Mouse (Mus musculus): ENCODE results near the gene Tpd52l1.
"Not testable (repeated sequence)": the region's sequence is repeated elsewhere in the genome, so short reads cannot be mapped to it uniquely, and the experiment has no call there.

The Tpd52l1 gene

DNA sequence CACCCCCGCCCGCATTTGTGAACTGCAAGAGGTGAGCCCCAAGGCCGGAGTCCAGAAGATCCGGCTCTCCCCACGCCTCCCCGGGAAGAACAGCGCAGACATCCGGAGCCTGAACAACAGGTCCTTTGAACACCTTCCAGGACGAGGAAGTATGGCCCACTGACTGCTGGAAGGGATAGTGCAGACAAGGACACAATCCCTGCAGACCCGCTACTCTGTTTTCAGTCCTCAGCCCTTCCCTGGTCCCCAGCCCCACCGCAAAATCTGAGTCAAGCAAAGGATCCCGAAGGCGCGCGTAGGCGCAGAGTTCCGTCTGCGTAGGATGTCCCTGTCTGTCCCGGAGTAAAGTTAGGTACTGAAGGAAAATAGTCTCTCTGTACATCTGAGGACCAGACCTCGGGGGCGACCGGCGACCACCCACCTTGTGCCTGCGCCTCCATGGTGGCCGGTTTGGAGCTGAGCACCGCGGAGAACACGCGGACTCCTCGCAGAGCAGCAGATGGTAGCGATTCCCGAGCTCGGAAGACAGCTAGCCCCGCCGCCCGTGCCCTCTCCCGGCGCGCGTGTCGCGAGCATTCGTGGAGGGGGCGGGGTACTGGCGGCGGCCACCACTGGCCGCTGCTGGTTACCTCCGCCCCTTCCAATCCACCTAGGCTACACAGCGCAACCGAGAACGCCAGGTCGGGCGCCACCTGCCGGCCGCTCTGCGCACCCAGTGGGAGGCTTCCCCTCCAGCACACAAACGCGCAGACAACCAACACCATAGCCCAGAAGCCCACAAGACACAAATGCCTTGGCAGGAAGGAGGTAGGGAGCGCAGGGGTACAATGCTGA, at the start of gene Tpd52l1:
Tpd52l1 (minus strand) TSS at position 668 of the 834 bp plus-strand sequence.
- in situ Hi-C loops (cut with MboI, MseI): loop anchor here in 1 of 2 experiments (10.0 kb wide), 1 partner anchor 751 kb away; no protein-coding TSS in a partner anchor

- in situ Hi-C loops (cut with MboI, MseI): loop anchor here in 1 of 2 experiments (10.0 kb wide), 1 partner anchor 1091 kb away; no protein-coding TSS in a partner anchor
Measured at GRCm38 (mm10) chr10:31494296-31494695, 48.5 kb upstream of the Tpd52l1 start.

DNA sequence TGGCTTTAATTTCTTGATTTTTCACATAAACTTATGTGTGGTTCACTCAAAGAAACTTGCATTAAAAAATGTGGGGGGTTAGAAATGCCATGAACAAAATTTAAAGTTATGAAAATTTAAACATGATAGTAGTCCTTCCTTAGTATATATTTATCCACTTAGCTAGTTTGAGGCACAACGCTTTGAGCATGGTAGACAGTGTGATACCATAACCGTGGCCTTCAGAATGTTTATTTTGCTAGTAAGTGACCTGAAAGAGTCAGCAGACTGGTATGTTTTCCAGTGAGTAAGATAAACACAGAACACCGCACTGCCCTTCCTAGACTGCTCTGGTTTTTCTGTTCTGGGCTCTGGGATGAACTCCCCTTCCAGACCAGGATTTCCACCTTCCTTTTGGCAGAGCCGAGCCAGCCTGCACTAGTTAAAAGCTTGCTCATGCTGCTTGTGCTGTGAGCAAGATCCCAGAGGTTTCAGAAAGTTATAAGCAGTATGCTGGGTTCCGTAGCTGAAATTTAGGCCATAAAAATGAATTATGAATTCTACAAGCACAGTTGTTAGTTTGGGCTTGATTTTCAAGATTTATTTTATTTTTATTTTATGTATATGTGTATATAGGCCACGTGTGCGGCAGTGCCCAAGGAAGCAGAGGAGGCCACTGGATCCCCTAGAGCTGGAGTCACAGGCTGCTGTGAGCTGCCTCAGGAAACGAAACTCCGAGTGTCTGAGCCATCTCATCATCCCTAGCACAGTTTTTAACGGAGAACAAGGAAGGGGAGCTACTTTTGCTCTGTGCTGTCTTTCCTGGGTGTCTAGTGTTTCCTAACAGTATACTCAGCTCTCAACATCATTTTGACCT, 21.5 kb upstream of the Tpd52l1 start:
- in situ Hi-C loops (cut with MboI, MseI): no loop called here

- in situ Hi-C loops (cut with MboI, MseI): no loop called here
Measured at GRCm38 (mm10) chr10:31465840-31466541, 20.2 kb upstream of the Tpd52l1 start.

DNA sequence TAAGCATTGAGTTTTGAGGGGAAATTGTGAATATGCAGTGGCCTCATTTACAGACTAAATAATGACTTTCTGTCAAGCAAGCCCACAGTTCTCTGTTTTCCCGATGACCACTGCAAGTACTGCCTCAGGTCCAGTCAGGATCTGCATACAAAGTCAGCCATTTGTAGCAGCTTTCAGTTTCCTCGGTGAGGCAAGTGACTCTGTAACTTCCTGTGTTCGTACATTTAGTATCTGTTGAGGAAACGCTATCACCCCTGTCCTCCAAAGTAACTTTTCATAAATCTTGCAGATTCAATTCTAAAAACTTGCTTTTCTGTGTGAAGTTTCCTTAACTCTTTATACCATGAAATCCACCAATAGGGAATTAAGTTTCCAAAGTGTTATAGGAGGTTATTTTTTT, 19.7 kb upstream of the Tpd52l1 start:
- in situ Hi-C loops (cut with MboI, MseI): no loop called here

GRCm38 (mm10) chr10:31463044-31463443, 17.3 kb upstream of the Tpd52l1 start:
- in situ Hi-C loops (cut with MboI, MseI): no loop called here

GRCm38 (mm10) chr10:31456806-31457205, 11.0 kb upstream of the Tpd52l1 start:
- in situ Hi-C loops (cut with MboI, MseI): loop anchor here in 1 of 2 experiments (10.0 kb wide), 1 partner anchor 698 kb away; no protein-coding TSS in a partner anchor

GRCm38 (mm10) chr10:31447083-31447482, 1.3 kb upstream of the Tpd52l1 start:
- in situ Hi-C loops (cut with MboI, MseI): loop anchor here in 1 of 2 experiments (10.0 kb wide), 1 partner anchor 752 kb away; no protein-coding TSS in a partner anchor

DNA sequence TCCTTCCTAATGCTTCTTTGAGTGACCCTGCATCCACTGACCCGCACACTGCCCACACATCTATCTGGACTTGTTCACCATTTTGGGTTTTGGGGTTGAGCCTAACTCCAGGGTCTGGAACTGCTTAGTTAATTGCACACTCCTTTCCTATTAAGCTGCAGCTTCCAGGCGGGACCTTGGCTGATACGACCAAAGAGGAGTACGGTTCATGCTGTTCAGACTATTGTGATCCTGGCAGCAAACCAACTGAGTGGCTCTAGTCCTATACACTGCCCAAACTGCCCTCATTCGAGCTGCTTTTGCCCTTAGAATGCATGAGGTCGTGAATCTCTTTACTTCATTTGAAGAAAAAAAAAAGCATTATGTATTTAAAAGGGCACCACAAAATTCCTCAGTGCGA, 1.6 kb downstream of the Tpd52l1 start:
- in situ Hi-C loops (cut with MboI, MseI): loop anchor here in 1 of 2 experiments (10.0 kb wide), 1 partner anchor 749 kb away; no protein-coding TSS in a partner anchor

DNA sequence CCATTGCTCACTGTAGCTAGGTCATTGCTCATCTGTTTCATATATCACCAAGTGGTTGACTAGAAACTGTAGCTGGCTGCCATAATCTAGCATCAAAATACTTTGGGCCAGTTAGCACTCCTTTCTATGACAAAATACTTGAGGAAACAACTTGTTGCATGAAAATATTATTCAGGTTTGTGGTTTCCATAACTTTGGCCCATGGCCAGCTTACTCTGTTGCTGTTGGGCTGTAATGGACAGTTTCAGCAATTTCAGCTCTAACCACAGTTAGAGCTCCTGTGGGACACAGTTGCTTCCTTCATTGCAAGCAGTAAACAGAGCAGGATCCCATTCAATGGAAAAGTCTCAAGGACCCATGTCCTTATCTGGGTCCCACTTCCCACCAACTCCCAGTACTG, 4.3 kb downstream of the Tpd52l1 start:
- in situ Hi-C loops (cut with MboI, MseI): loop anchor here in 1 of 2 experiments (10.0 kb wide), 1 partner anchor 747 kb away; no protein-coding TSS in a partner anchor

DNA sequence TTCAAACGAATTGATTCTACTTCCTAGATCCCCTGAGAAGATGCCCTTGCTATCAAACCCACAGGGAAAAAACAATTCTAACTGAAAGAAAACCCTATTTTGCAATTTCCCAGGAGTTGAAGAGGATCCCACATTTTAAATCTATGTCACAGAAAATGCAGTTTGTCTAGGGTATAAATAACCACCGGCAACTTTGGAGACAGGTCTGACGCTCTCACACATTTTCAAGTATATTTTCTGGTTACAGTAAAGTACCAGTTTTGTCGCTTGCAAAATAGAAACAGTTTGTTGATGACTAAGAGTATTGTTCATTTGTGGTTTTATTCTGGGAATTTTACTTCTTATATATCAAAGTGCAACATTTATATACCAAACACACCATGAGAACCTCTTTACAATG, 9.7 kb downstream of the Tpd52l1 start:
- in situ Hi-C loops (cut with MboI, MseI): no loop called here

DNA sequence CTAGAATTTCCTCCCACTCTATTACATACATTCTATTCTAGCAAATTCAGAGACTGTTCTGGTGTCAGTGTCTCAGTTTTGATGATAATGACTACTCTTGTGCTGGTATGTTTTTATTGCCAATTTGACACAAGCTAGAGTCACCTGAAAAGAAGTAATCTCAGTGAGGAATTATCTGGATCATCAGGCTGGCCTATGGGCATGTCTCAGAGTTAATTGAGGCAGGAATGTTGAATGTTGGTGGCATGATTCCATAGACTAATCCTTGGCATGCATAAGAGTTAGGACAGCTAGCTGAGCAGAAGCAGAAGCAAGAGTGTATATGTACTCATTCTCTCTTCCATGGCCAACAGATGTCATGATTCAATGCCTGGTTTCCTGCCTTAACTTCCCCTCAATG, 27.8 kb downstream of the Tpd52l1 start:
- in situ Hi-C loops (cut with MboI, MseI): no loop called here

- in situ Hi-C loops (cut with MboI, MseI): no loop called here
Measured at GRCm38 (mm10) chr10:31392990-31393389, 52.8 kb downstream of the Tpd52l1 start.

DNA sequence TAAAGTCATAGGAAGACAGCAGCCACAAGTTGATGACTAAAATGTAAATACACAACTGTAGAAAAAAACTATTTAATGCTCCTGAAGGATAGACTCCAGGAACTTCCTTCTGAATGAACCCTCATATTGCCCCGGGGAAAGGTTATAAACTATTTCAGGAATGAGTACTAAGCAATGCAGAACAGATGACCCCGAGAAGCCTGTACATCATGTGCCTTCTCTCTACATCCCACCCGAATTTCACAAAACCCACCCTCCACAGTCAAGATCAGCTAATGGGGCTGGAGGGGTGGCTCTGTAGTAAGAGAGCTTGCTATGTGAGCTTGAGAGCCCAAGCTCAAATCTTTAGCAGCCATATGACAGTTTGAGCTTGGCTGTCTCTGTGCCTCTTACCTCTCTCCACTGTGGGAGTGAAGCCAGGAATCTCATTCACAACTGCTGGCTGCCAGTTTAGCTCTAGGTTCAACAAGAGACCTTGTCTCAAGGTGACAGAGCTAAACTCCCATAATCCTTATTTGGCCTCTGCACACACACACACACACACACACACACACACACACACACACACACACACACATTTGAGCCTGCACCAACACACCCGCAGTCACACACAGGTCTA, 54.9 kb downstream of the Tpd52l1 start:
- in situ Hi-C loops (cut with MboI, MseI): no loop called here

DNA sequence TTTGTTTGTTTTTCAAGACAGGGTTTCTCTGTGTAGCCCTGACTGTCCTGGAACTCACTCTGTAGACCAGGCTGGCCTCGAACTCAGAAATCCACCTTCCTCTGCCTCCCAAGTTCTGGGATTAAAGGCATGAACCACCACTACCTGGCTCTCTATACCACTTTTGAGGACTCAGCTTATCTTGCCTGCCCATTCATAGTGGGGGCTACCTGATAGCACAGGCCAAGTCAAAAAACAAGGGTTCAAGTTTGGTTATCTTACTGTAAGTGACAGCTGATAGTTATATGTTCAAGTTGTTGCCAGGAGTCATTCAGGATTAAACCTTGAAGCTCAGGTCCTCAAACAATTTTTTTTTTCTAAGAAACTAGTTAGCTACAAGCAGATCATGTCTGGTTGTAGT, 57.2 kb downstream of the Tpd52l1 start:
- in situ Hi-C loops (cut with MboI, MseI): not testable (repeated sequence)

- in situ Hi-C loops (cut with MboI, MseI): not testable (repeated sequence)
Measured at GRCm38 (mm10) chr10:31370200-31370599, 75.6 kb downstream of the Tpd52l1 start.

GRCm38 (mm10) chr10:31359749-31360148, 86.0 kb downstream of the Tpd52l1 start:
- in situ Hi-C loops (cut with MboI, MseI): no loop called here

DNA sequence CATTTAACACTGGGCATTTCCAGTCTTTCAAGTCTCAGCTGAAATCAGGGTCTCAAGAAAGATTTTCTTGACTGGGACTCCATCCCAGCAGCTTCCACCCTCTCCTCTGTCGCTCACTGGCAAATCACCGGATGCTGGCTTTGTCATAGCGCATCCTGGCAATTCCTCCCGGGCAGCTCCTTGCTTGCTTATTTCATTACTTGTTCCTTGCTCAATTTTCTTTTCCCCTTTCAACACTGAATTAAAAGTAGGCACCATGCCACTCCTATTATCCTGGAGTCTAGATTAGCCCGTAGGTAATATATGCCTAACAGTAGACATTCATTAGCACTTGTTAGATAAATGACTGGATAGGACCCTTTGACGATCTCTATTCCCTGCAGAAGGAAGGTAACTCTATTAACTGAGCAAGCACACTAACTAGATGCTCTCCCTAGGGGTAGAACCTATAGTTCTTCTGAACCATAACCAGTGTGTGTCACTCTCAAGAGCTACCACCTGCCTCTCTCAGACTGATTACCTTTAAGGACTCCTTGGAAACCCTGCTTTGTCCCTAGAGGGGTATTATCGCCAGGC, 90.8 kb downstream of the Tpd52l1 start:
- in situ Hi-C loops (cut with MboI, MseI): no loop called here

- in situ Hi-C loops (cut with MboI, MseI): no loop called here
Measured at GRCm38 (mm10) chr10:31354141-31354540, 91.6 kb downstream of the Tpd52l1 start.

DNA sequence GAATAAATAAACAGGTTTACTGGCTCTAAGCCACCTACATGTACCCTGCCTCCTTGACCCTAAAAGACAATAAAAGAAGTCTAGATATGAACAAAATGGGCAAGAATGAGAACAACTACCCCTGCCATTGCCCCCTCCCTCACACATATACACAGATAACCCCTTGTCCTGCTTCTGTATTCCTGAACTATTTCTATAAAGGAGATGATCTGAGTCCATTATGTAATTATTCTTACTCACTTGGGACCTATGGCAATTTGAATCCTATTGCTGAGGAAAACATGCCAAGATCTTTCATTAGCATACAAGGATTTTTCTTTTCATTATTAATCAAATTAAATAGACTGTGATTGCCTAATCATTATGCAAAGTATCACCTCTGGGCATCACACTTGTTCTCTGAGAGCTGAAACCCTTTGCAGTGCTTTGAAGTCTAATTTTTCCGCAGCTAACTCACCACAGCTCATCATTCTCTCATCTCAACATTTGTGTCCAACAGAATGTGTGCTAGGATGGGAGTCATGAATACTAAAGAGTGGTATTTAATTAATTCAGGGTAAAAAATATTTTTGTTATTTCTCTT, 92.8 kb downstream of the Tpd52l1 start:
- in situ Hi-C loops (cut with MboI, MseI): no loop called here

Measured in T-helper 17 cell (primary cell).